Mouse (Mus musculus): ENCODE data around the gene Greb1. TPM values are rescaled to one million over a fixed set of nuclear protein-coding genes. Genes with fewer than 3 reads are reported as not detected.

The Greb1 gene
- polyA plus RNA-seq, 1 experiment, result 1.4 TPM

- H3K27me3 ChIP-seq (ENCODE audit: control insufficient read depth, insufficient read depth, low read length), result no peaks in the 10 kb centered on the region
- no peak for DNase-seq
Observed at GRCm38 (mm10) chr12:16640075-16640474, 160.6 kb downstream of the Greb1 start.

GRCm38 (mm10) chr12:16639078-16639771 is 161.5 kb downstream of the Greb1 start:
- TF ChIP-seq POLR2A (IDR thresholded peaks at IDR 0.05; ENCODE audit: borderline replicate concordance, insufficient read depth, low read length) (no peak), CTCF (IDR thresholded peaks at IDR 0.05; ENCODE audit: borderline replicate concordance, insufficient read depth, low read depth, low read length) (no peak; the same call in 1 of the 2 replicates)
- Histone ChIP-seq H3K4me3 (replicated peaks; ENCODE audit: insufficient read depth, low read depth, low read length) (no peak overlapping the region), H3K4me1 (ENCODE audit: control insufficient read depth, insufficient read depth, low read length) (no peaks in the 10 kb centered on the region; the same call in 1 of the 2 replicates), H3K27me3 (ENCODE audit: control insufficient read depth, insufficient read depth, low read length) (no peaks in the 10 kb centered on the region), H3K27ac (ENCODE audit: insufficient read depth, low read length) (no peak overlapping the region)
- 64% methylated on average over 12 of the region's 12 CpGs for WGBS
- no peak for DNase-seq

More at GRCm38 (mm10) chr12:16640075-16640474, 160.6 kb downstream of the Greb1 start:
- H3K4me3 ChIP-seq (replicated peaks; ENCODE audit: insufficient read depth, low read depth, low read length), result no peak overlapping the region
- TF ChIP-seq CTCF (IDR thresholded peaks at IDR 0.05; ENCODE audit: borderline replicate concordance, insufficient read depth, low read depth, low read length) (no peak), POLR2A (IDR thresholded peaks at IDR 0.05; ENCODE audit: borderline replicate concordance, insufficient read depth, low read length) (no peak)
- 88% methylated on average over 6 of the region's 6 CpGs for WGBS
- H3K27ac ChIP-seq (ENCODE audit: insufficient read depth, low read length), result no peak overlapping the region
- no peaks in the 10 kb centered on the region; the same call in 1 of the 2 replicates for H3K4me1 ChIP-seq (ENCODE audit: control insufficient read depth, insufficient read depth, low read length)

- no peak for DNase-seq
- H3K27ac ChIP-seq (ENCODE audit: insufficient read depth, low read length), result no peak overlapping the region
- no peaks in the 10 kb centered on the region for H3K27me3 ChIP-seq (ENCODE audit: control insufficient read depth, insufficient read depth, low read length)
- no peak overlapping the region for H3K4me3 ChIP-seq (replicated peaks; ENCODE audit: insufficient read depth, low read depth, low read length)
- no peaks in the 10 kb centered on the region for H3K4me1 ChIP-seq (ENCODE audit: control insufficient read depth, insufficient read depth, low read length)
- 80% methylated on average over 6 of the region's 6 CpGs for whole genome bisulfite sequencing
- no peak for TF ChIP-seq CTCF (IDR thresholded peaks at IDR 0.05; ENCODE audit: borderline replicate concordance, insufficient read depth, low read depth, low read length)
- TF ChIP-seq POLR2A (IDR thresholded peaks at IDR 0.05; ENCODE audit: borderline replicate concordance, insufficient read depth, low read length), result no peak
Observed at GRCm38 (mm10) chr12:16635816-16636215, 164.9 kb downstream of the Greb1 start.

- no peak overlapping the region for H3K27ac ChIP-seq (ENCODE audit: insufficient read depth, low read length)
- no peak for TF ChIP-seq POLR2A (IDR thresholded peaks at IDR 0.05; ENCODE audit: borderline replicate concordance, insufficient read depth, low read length)
- TF ChIP-seq CTCF (IDR thresholded peaks at IDR 0.05; ENCODE audit: borderline replicate concordance, insufficient read depth, low read depth, low read length), result peak; percentile 63
- H3K4me1 ChIP-seq (ENCODE audit: control insufficient read depth, insufficient read depth, low read length), result no peaks in the 10 kb centered on the region; the same call in 1 of the 2 replicates
- WGBS, result 27% methylated on average over 14 of the region's 14 CpGs
- peak in 1 of 2 experiments; percentile 41 for DNase-seq
- no peaks in the 10 kb centered on the region for H3K27me3 ChIP-seq (ENCODE audit: control insufficient read depth, insufficient read depth, low read length)
- no peak overlapping the region for H3K4me3 ChIP-seq (replicated peaks; ENCODE audit: insufficient read depth, low read depth, low read length)
Observed at GRCm38 (mm10) chr12:16634075-16634813, 166.4 kb downstream of the Greb1 start.

- no peak overlapping the region for H3K27ac ChIP-seq (ENCODE audit: insufficient read depth, low read length)
- no peak overlapping the region for H3K4me3 ChIP-seq (replicated peaks; ENCODE audit: insufficient read depth, low read depth, low read length)
- DNase-seq, result no peak
- WGBS, result 90% methylated on average over 6 of the region's 6 CpGs
- no peaks in the 10 kb centered on the region for H3K27me3 ChIP-seq (ENCODE audit: control insufficient read depth, insufficient read depth, low read length)
- H3K4me1 ChIP-seq (ENCODE audit: control insufficient read depth, insufficient read depth, low read length), result no peaks in the 10 kb centered on the region; the same call in 1 of the 2 replicates
- no peak for TF ChIP-seq POLR2A (IDR thresholded peaks at IDR 0.05; ENCODE audit: borderline replicate concordance, insufficient read depth, low read length)
- TF ChIP-seq CTCF (IDR thresholded peaks at IDR 0.05; ENCODE audit: borderline replicate concordance, insufficient read depth, low read depth, low read length), result no peak
Observed at GRCm38 (mm10) chr12:16633235-16633634, 167.5 kb downstream of the Greb1 start.

- TF ChIP-seq CTCF (IDR thresholded peaks at IDR 0.05; ENCODE audit: borderline replicate concordance, insufficient read depth, low read depth, low read length), result no peak
- no peak for TF ChIP-seq POLR2A (IDR thresholded peaks at IDR 0.05; ENCODE audit: borderline replicate concordance, insufficient read depth, low read length)
- H3K27me3 ChIP-seq (ENCODE audit: control insufficient read depth, insufficient read depth, low read length), result no peaks in the 10 kb centered on the region
- H3K4me1 ChIP-seq (ENCODE audit: control insufficient read depth, insufficient read depth, low read length), result no peaks in the 10 kb centered on the region; the same call in 1 of the 2 replicates
- no peak overlapping the region for H3K4me3 ChIP-seq (replicated peaks; ENCODE audit: insufficient read depth, low read depth, low read length)
- 83% methylated on average over 2 of the region's 2 CpGs for WGBS
- H3K27ac ChIP-seq (ENCODE audit: insufficient read depth, low read length), result no peak overlapping the region
- no peak for DNase-seq
Observed at GRCm38 (mm10) chr12:16631423-16631822, 169.3 kb downstream of the Greb1 start.

- TF ChIP-seq CTCF (IDR thresholded peaks at IDR 0.05; ENCODE audit: borderline replicate concordance, insufficient read depth, low read depth, low read length) (no peak), POLR2A (IDR thresholded peaks at IDR 0.05; ENCODE audit: borderline replicate concordance, insufficient read depth, low read length) (no peak)
- DNase-seq, result no peak
- WGBS, result 96% methylated on average over 1 of the region's 1 CpGs
- H3K4me3 ChIP-seq (replicated peaks; ENCODE audit: insufficient read depth, low read depth, low read length), result no peak overlapping the region
- no peak overlapping the region for H3K27ac ChIP-seq (ENCODE audit: insufficient read depth, low read length)
- H3K27me3 ChIP-seq (ENCODE audit: control insufficient read depth, insufficient read depth, low read length), result no peaks in the 10 kb centered on the region
- no peaks in the 10 kb centered on the region; the same call in 1 of the 2 replicates for H3K4me1 ChIP-seq (ENCODE audit: control insufficient read depth, insufficient read depth, low read length)
Observed at GRCm38 (mm10) chr12:16630866-16631185, 169.9 kb downstream of the Greb1 start.
